Mouse (Mus musculus) thymus, postnatal 14 days (tissue): ENCODE data around the gene Sbno2.

Experiments
- DNase-seq: peaks from one replicate; pipeline ENCODE4 v3.0.0; 2021

The Sbno2 gene

GRCm38 (mm10) chr10:80016511-80016910, 88.9 kb downstream of the Sbno2 start, which contains the start of gene Arhgap45:
Arhgap45 (plus strand) TSS chr10:80016653.
- peak; percentile 92 for DNase-seq

- peak; percentile 26 for DNase-seq
Observed at GRCm38 (mm10) chr10:80015583-80015982, 89.8 kb downstream of the Sbno2 start.

GRCm38 (mm10) chr10:80014484-80015290, 90.7 kb downstream of the Sbno2 start:
- peak; percentile 71 for DNase-seq

GRCm38 (mm10) chr10:80013609-80014008, 91.8 kb downstream of the Sbno2 start:
- no peak for DNase-seq

GRCm38 (mm10) chr10:80011740-80012139, 93.6 kb downstream of the Sbno2 start:
- DNase-seq: no peak
